20 mouse cellular contexts compared by ENCODE assay signal in genomic region chr8:83220746-83221145, GRCm38 (mm10). TPM values are rescaled to one million over a fixed set of nuclear protein-coding genes. Genes with fewer than 3 reads are reported as not detected.
A peak's percentile ranks its signal among the peaks of the same experiment; 100 is the strongest.
DNase-seq lines count a peak whose midpoint lies in the region; ATAC-seq and TF ChIP-seq lines count a peak whose summit lies in the region.
"Had no signal": no experiment of that assay in that cellular context is flagged by ENCODE, and none has a peak within 500 bp of the region (broad histone marks: within the 10 kb centered on the region; RNA-seq: fewer than 3 reads in every experiment).

No protein-coding gene starts in this region.

- no peak overlapping the region for H3K27ac ChIP-seq in hindbrain, embryonic 15.5 days (replicated peaks)
- H3K27ac ChIP-seq in hindbrain, embryonic 11.5 days (ENCODE audit: low read depth, low read length) = no peak overlapping the region
- no peak overlapping the region for H3K27ac ChIP-seq in forebrain, embryonic 16.5 days (ENCODE audit: low read length)
- 0 out of 2 replicates have a peak overlapping the region, but pooled peaks have one; percentile 30 for H3K27ac ChIP-seq in olfactory bulb, adult 2 months (ENCODE audit: insufficient read depth, low read depth, low read length)
- H3K27ac ChIP-seq in embryonic facial prominence, embryonic 10.5 days (replicated peaks) = no peak overlapping the region
- H3K27ac ChIP-seq: heart, embryonic 10.5 days; liver, embryonic 14.5 days; lung, embryonic 15.5 days; midbrain, embryonic 12.5 days had no signal

- no peaks in the 10 kb centered on the region for H3K9me3 ChIP-seq in hindbrain, embryonic 15.5 days
- no peaks in the 10 kb centered on the region for H3K9me3 ChIP-seq in hindbrain, embryonic 11.5 days (ENCODE audit: control insufficient read depth, low read length)
- no peaks in the 10 kb centered on the region for H3K9me3 ChIP-seq in forebrain, embryonic 16.5 days (ENCODE audit: control insufficient read depth, low read length)
- H3K9me3 ChIP-seq in embryonic facial prominence, embryonic 10.5 days = no peaks in the 10 kb centered on the region
- H3K9me3 ChIP-seq: heart, embryonic 10.5 days; lung, embryonic 15.5 days; midbrain, embryonic 12.5 days had no signal

- H3K4me2 ChIP-seq in hindbrain, embryonic 15.5 days = no peak overlapping the region
- no peak overlapping the region for H3K4me2 ChIP-seq in hindbrain, embryonic 11.5 days (replicated peaks; ENCODE audit: low read depth, low read length)
- no peak overlapping the region for H3K4me2 ChIP-seq in forebrain, embryonic 16.5 days (ENCODE audit: low read length)
- H3K4me2 ChIP-seq: lung, embryonic 15.5 days; midbrain, embryonic 12.5 days had no signal

- no peak for TF ChIP-seq CTCF in olfactory bulb, adult 2 months (IDR thresholded peaks at IDR 0.05; ENCODE audit: insufficient read depth, low read depth, low read length)

- ATAC-seq in hindbrain, embryonic 15.5 days (ENCODE audit: low FRiP score, low read depth) = 0 out of 2 replicates have a peak, but pooled peaks have one; percentile 12
- no peak for ATAC-seq in hindbrain, embryonic 11.5 days (ENCODE audit: low FRiP score)
- ATAC-seq in forebrain, embryonic 16.5 days = peak; percentile 57
- ATAC-seq: Patski had no signal

- 47% methylated on average over 3 of the region's 3 CpGs for WGBS in hindbrain, embryonic 15.5 days
- WGBS in hindbrain, embryonic 11.5 days = 77% methylated on average over 3 of the region's 3 CpGs
- WGBS in forebrain, embryonic 16.5 days = 48% methylated on average over 3 of the region's 3 CpGs
- WGBS in olfactory bulb, adult 2 months = 24% methylated on average over 3 of the region's 3 CpGs
- WGBS in embryonic facial prominence, embryonic 10.5 days = 90% methylated on average over 3 of the region's 3 CpGs

- H3K36me3 ChIP-seq in hindbrain, embryonic 15.5 days = no peaks in the 10 kb centered on the region
- no peaks in the 10 kb centered on the region for H3K36me3 ChIP-seq in hindbrain, embryonic 11.5 days (ENCODE audit: control insufficient read depth, insufficient read depth, low read length)
- no peaks in the 10 kb centered on the region for H3K36me3 ChIP-seq in forebrain, embryonic 16.5 days (ENCODE audit: control insufficient read depth, insufficient read depth)
- no peaks in the 10 kb centered on the region for H3K36me3 ChIP-seq in embryonic facial prominence, embryonic 10.5 days (replicated peaks)
- H3K36me3 ChIP-seq: heart, embryonic 10.5 days; lung, embryonic 15.5 days; midbrain, embryonic 12.5 days had no signal

- H3K4me3 ChIP-seq in hindbrain, embryonic 15.5 days = no peak overlapping the region
- no peak overlapping the region for H3K4me3 ChIP-seq in hindbrain, embryonic 11.5 days (ENCODE audit: low read depth, low read length)
- H3K4me3 ChIP-seq in forebrain, embryonic 16.5 days (replicated peaks; ENCODE audit: low read length) = no peak overlapping the region
- H3K4me3 ChIP-seq in olfactory bulb, adult 2 months (ENCODE audit: insufficient read depth, low read depth, low read length) = no peak overlapping the region
- no peak overlapping the region for H3K4me3 ChIP-seq in embryonic facial prominence, embryonic 10.5 days
- H3K4me3 ChIP-seq: erythroblast, embryonic 14.5 days; heart, embryonic 10.5 days; lung, embryonic 15.5 days; midbrain, embryonic 12.5 days had no signal

- H3K27me3 ChIP-seq in hindbrain, embryonic 15.5 days = no peaks in the 10 kb centered on the region
- no peaks in the 10 kb centered on the region for H3K27me3 ChIP-seq in hindbrain, embryonic 11.5 days (ENCODE audit: control insufficient read depth, insufficient read depth, low read length)
- H3K27me3 ChIP-seq in forebrain, embryonic 16.5 days (replicated peaks; ENCODE audit: control insufficient read depth, insufficient read depth, low read length) = no peaks in the 10 kb centered on the region
- no peaks in the 10 kb centered on the region for H3K27me3 ChIP-seq in embryonic facial prominence, embryonic 10.5 days (replicated peaks; ENCODE audit: low read depth, poor library complexity, severe bottlenecking)
- H3K27me3 ChIP-seq: lung, embryonic 15.5 days; midbrain, embryonic 12.5 days; Patski had no signal

- TF ChIP-seq POLR2A in olfactory bulb, adult 2 months (IDR thresholded peaks at IDR 0.05; ENCODE audit: insufficient read depth, low read depth, low read length) = no peak

- no peaks in the 10 kb centered on the region; the same call in 1 of the 2 replicates for H3K4me1 ChIP-seq in hindbrain, embryonic 15.5 days (replicated peaks)
- H3K4me1 ChIP-seq in hindbrain, embryonic 11.5 days (replicated peaks; ENCODE audit: control insufficient read depth, insufficient read depth, low read length) = no peaks in the 10 kb centered on the region
- H3K4me1 ChIP-seq in forebrain, embryonic 16.5 days (replicated peaks; ENCODE audit: control insufficient read depth, insufficient read depth, low read length) = 0 out of 2 replicates have a peak, but pooled peaks cover 3% of the 10 kb centered on the region
- peaks cover 3% of the 10 kb centered on the region; the same call in 1 of the 2 replicates for H3K4me1 ChIP-seq in olfactory bulb, adult 2 months (ENCODE audit: control insufficient read depth, insufficient read depth, low read length)
- H3K4me1 ChIP-seq in embryonic facial prominence, embryonic 10.5 days = no peaks in the 10 kb centered on the region
- H3K4me1 ChIP-seq: lung, embryonic 15.5 days had no signal

- H3K9ac ChIP-seq in hindbrain, embryonic 15.5 days = no peak overlapping the region
- H3K9ac ChIP-seq in hindbrain, embryonic 11.5 days (ENCODE audit: low read depth, low read length) = no peak overlapping the region
- no peak overlapping the region for H3K9ac ChIP-seq in forebrain, embryonic 16.5 days (replicated peaks; ENCODE audit: low read depth, low read length)
- H3K9ac ChIP-seq: liver, embryonic 14.5 days; lung, embryonic 15.5 days; midbrain, embryonic 12.5 days had no signal

- DNase-seq in hindbrain, embryonic 11.5 days (ENCODE audit: low spot score) = no peak
- DNase-seq in brain, adult 2 months (ENCODE audit: low read depth, low spot score) = peak; percentile 64
- no peak for DNase-seq in kidney, postnatal 36 days
- DNase-seq in embryonic facial prominence, embryonic 10.5 days (ENCODE audit: low spot score) = no peak
- DNase-seq: adrenal gland, adult 8-10 months; cerebellum, adult 11 months; gastrocnemius, postnatal 36 days; kidney, adult 11 months; layer of hippocampus, postnatal 36 days; lung, postnatal 4 days; thymus, postnatal 36 days had no signal

RNA-seq across cellular contexts. Expression of gene Gm10645, which starts 54.8 kb away (rescaled TPM):
- 8.1 and 8.9 TPM in 2 replicates for polyA plus RNA-seq in hindbrain, embryonic 15.5 days (2015; fragmentation: Nextera tagmentation; extraction: Ambion mirVana)
- polyA plus RNA-seq in hindbrain, embryonic 11.5 days (2014; fragmentation: Nextera tagmentation; extraction: Ambion mirVana) = 6.3 and 8.5 TPM in 2 replicates
- polyA plus RNA-seq in forebrain, embryonic 16.5 days (2015; fragmentation: Nextera tagmentation; extraction: Ambion mirVana) = 5.4 and 8.0 TPM in 2 replicates
- not detected in 2 replicates for polyA plus RNA-seq in olfactory bulb, adult 2 months (2012; ENCODE audit: insufficient read depth, insufficient read length, low replicate concordance, missing spikeins)
- polyA plus RNA-seq in embryonic facial prominence, embryonic 10.5 days (2016; fragmentation: Nextera tagmentation; extraction: Ambion mirVana) = 1.9 and 2.2 TPM in 2 replicates
- polyA plus RNA-seq: erythroblast, embryonic 14.5 days had no signal

RNA-seq across cellular contexts. Expression of gene Tbc1d9, which starts 55.6 kb away (rescaled TPM):
- polyA plus RNA-seq in hindbrain, embryonic 15.5 days (2015; fragmentation: Nextera tagmentation; extraction: Ambion mirVana) = 15.7 and 17.0 TPM in 2 replicates
- 12.8 and 14.8 TPM in 2 replicates for polyA plus RNA-seq in hindbrain, embryonic 11.5 days (2014; fragmentation: Nextera tagmentation; extraction: Ambion mirVana)
- 14.4 and 15.1 TPM in 2 replicates for polyA plus RNA-seq in forebrain, embryonic 16.5 days (2015; fragmentation: Nextera tagmentation; extraction: Ambion mirVana)
- 56.9 TPM in 1 of 2 replicates, not detected in the other for polyA plus RNA-seq in olfactory bulb, adult 2 months (2012; ENCODE audit: insufficient read depth, insufficient read length, low replicate concordance, missing spikeins)
- polyA plus RNA-seq in embryonic facial prominence, embryonic 10.5 days (2016; fragmentation: Nextera tagmentation; extraction: Ambion mirVana) = 3.3 and 3.8 TPM in 2 replicates
- polyA plus RNA-seq: erythroblast, embryonic 14.5 days had no signal
